Mouse (Mus musculus) telencephalon, adult 2 months (tissue): ENCODE measurements at regions not wholly inside any gene's neighbourhood (a gene's known extent, or its start where the extent isn't known, plus 50 kb on each side); places are given as distances from the start of the nearest gene placed in this dataset.

Experiments used
- DNase-seq: peaks from one replicate; pipeline ENCODE4 v3.0.0-alpha.2; 2011; ENCODE audit warnings: low read depth, low spot score

GRCm38 (mm10) chr10:43783304-43783703, 118.2 kb downstream of the Qrsl1 start:
- DNase-seq = no peak

DNA sequence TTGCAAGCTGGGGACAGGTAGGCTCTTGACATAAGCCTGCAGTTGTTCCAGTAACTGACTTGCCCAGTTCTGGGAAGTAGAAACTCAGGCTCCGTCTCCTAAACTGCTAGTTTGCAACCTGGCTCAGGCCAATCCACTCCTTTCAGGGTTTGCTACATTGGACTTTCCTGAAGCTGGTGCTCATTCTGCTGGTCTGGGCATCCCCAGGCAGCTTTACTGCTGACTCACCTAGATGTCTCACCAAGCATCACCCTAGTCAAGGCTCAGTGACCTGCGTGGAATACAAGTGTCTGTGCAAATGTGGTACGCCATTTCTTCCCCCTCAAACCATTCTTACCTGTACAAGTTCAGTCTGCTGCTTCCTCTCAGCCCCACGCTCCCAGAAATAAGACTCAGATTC, 110.8 kb downstream of the Qrsl1 start:
- no peak for DNase-seq

- no peak for DNase-seq
These were observed 110.0 kb downstream of the Qrsl1 start for GRCm38 (mm10) chr10:43791525-43792021.

- no peak for DNase-seq
These were observed 108.9 kb downstream of the Qrsl1 start for GRCm38 (mm10) chr10:43792618-43793017.

DNA sequence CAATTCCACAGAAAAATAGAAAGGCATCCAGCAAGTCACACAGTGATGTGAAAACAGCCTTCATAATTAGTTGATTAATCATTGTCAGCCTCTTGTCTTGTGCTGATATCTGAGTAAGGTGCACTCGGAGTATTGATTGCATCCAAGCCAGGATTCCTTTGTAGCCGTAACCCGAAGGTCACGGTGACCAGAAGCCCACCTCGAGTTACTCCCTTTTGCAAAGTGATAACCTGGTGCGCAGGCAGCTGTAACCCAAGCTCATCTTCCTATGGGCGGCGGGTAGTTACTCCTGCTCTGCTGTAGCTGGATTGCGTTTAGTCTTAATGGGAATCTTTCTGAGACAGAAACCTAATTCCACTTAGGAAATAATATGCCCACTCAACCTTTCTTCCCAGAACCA, 107.0 kb downstream of the Qrsl1 start:
- no peak for DNase-seq

DNA sequence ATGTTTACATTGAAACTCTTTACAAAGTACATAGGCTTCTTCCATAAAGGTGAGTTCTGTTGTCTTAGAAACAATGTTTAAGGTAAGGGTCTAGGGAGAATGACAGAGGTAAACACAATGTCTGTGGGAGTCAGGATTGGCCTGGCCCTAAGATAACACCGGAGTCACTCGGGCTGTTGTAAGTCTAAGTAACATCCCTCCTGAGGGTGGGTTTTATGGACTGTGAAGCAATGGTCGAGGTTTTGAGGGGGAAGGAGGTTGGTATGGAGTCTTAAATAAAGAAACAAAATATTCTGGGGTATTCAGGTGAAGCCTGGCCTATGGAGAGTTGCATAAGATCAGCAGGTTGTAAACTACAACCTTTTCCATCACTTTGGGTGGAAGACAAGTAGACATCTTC, 101.5 kb downstream of the Qrsl1 start:
- no peak for DNase-seq

DNA sequence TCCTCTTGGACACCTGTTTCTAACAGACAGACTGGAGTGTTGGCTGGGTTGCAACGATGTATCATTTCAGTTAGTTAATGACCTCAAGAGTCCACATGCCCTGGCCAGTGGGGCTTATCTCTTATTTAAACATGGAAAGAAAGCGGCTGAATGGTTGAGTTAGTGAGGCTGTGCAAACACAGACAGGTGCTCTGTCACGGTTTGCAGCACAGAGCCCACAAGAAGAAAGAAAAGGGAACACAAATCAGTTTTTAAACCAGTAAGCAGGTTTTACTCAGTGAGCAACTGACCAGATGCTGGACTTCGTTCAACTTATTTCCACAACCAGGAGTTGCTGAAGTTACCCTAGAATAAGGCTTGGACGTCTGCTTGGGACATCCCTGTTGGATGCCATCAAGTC, 86.3 kb downstream of the Qrsl1 start:
- no peak for DNase-seq

DNA sequence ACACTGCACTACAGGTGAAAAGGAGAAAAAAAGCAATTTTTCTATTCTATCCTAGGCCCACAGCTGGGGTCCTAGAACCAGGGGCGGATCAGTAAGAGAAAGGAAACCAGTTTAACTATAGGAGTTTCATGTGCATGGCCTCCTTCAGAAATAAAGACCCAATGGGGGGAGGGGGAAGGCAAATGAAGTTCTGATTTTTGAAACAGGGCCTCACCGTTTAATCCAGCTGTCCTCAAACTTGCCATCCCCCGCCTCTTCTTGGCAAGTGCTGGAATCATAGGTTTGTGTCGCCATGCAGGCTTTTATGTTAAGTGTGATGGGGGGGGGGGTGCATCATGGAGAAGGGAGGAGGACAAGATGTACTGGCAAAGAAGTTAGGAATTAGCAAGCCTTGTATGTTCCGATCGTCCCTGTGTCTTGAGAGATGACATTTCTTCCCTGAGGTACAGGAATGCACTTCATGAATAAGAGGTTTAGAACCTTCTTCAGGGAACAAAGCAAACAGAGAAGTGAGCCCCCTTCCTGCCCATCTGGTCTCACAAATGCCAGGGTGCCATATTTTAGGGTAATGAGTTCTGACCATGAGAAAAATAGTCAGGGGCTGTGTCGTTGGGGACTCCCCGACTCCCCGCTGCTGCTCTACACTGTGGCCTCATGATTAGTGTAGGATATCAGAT, 83.9 kb downstream of the Qrsl1 start:
- DNase-seq = no peak

- DNase-seq = no peak
These were observed 82.9 kb downstream of the Qrsl1 start for GRCm38 (mm10) chr10:43818623-43819022.

- DNase-seq = no peak
These were observed 82.1 kb downstream of the Qrsl1 start for GRCm38 (mm10) chr10:43819434-43819833.

DNA sequence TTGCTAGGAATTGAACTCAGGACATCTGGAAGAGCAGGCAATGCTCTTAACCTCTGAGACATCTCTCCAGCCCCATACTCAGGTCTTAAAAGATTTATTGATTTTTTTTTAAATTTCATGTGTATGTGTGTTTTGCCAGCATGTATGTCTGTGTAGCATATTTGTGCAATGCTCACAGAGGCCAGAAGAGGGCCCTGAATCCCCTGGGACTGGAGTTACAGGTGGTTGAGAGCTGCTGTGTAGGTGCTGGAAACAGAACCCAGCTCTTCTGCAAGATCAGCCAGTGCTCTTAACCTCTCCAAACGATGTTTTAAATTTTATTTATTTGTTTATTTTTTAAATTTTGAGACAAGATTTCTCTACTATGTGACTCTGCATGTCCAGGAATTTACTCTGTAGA, 78.9 kb downstream of the Qrsl1 start:
- DNase-seq = no peak

DNA sequence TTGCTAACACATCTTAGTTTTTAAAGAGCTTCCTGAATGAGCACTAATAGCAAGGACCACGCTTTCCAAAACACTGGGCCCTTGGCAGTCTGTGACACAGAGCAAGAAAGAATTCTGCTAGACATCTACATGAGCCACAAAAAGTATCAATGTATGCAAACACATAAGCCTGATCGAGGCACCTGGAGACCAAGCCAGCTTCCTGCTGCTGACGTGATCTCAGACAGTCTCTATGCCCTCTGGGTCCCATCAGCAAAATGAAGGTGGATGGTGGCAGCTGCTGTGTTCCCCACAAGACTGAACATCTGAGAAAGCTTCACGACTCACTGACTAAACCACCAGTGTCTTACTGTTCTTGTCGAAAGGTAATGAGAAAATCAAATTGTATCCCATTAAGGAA, 77.5 kb downstream of the Qrsl1 start:
- no peak for DNase-seq
